Mouse (Mus musculus) stomach, embryonic 15.5 days (tissue): ENCODE measurements at regions not wholly inside any gene's neighbourhood (a gene's known extent, or its start where the extent isn't known, plus 50 kb on each side); places are given as distances from the start of the nearest gene placed in this dataset.
A peak's percentile ranks its signal among the peaks of the same experiment; 100 is the strongest.
"Not testable (repeated sequence)": the region's sequence is repeated elsewhere in the genome, so short reads cannot be mapped to it uniquely, and the experiment has no call there.

Source experiments
- ATAC-seq: fragments of 200-750 bp; cut with Nextera tagmentation; 2 replicates; pipeline ENCODE4 v1.8.0; 2017; ENCODE audit warnings: low read depth, moderate number of reproducible peaks, moderate TSS enrichment; ENCODE audit not compliant: insufficient read depth, low FRiP score
- H3K27ac ChIP-seq: fragments of 300-500 bp; sonication (generic); 2 replicates; pipeline ENCODE4 v1.5.1; 2015; ENCODE audit warnings: mild to moderate bottlenecking, inconsistent platforms
- H3K27me3 ChIP-seq: fragments of 300-500 bp; sonication (generic); replicated peaks from 2 replicates; pipeline ENCODE4 v1.6.1; 2015; ENCODE audit warnings: inconsistent platforms
- H3K36me3 ChIP-seq: fragments of 300-500 bp; sonication (generic); 2 replicates; pipeline ENCODE4 v1.6.1; 2015; ENCODE audit warnings: inconsistent platforms
- H3K4me1 ChIP-seq: fragments of 300-500 bp; sonication (generic); 2 replicates; pipeline ENCODE4 v1.6.1; 2015; ENCODE audit warnings: inconsistent platforms
- H3K4me2 ChIP-seq: fragments of 300-500 bp; sonication (generic); 2 replicates; pipeline ENCODE4 v1.6.1; 2015; ENCODE audit warnings: mild to moderate bottlenecking, inconsistent platforms
- H3K4me3 ChIP-seq: fragments of 300-500 bp; sonication (generic); replicated peaks from 2 replicates; pipeline ENCODE4 v1.5.1; 2015; ENCODE audit warnings: inconsistent platforms
- H3K9ac ChIP-seq: fragments of 300-500 bp; sonication (generic); 2 replicates; pipeline ENCODE4 v1.6.1; 2015; ENCODE audit warnings: inconsistent platforms
- H3K9me3 ChIP-seq: fragments of 300-500 bp; sonication (generic); 2 replicates; pipeline ENCODE4 v1.6.1; 2016; ENCODE audit warnings: inconsistent platforms
- WGBS: fragments of 180-500 bp; shearing (Covaris S2); methylation state at CpG from one replicate; pipeline ENCODE4 v1.1.7; 2015; 5-methylcytosine and 5-hydroxymethylcytosine counted together

- 36% methylated on average over 2 of the region's 2 CpGs for WGBS
- H3K4me2 ChIP-seq, result no peak overlapping the region
- no peak for ATAC-seq
- H3K9me3 ChIP-seq, result no peaks in the 10 kb centered on the region
- no peak overlapping the region for H3K4me3 ChIP-seq
- H3K27me3 ChIP-seq, result no peaks in the 10 kb centered on the region
- H3K4me1 ChIP-seq, result no peaks in the 10 kb centered on the region
- H3K27ac ChIP-seq, result no peak overlapping the region
- H3K36me3 ChIP-seq, result no peaks in the 10 kb centered on the region
- no peak overlapping the region for H3K9ac ChIP-seq
Observed at GRCm38 (mm10) chr10:23733679-23734078, 53.4 kb downstream of the Rps12 start.

GRCm38 (mm10) chr10:23725960-23726714 is 60.9 kb downstream of the Rps12 start:
- not testable (repeated sequence) for H3K27me3 ChIP-seq, H3K9ac ChIP-seq, H3K9me3 ChIP-seq, H3K27ac ChIP-seq, H3K4me3 ChIP-seq, ATAC-seq, H3K4me1 ChIP-seq, H3K4me2 ChIP-seq, H3K36me3 ChIP-seq
- WGBS, result 76% methylated on average over 27 of the region's 28 CpGs

- WGBS, result 81% methylated on average over 7 of the region's 7 CpGs
- no peak overlapping the region for H3K4me3 ChIP-seq
Observed at GRCm38 (mm10) chr10:23718124-23718523, 69.0 kb downstream of the Rps12 start.

GRCm38 (mm10) chr10:23715511-23715910 is 71.6 kb downstream of the Rps12 start:
- H3K27ac ChIP-seq, result no peak overlapping the region
- H3K4me3 ChIP-seq, result no peak overlapping the region
- no peaks in the 10 kb centered on the region for H3K36me3 ChIP-seq
- no peaks in the 10 kb centered on the region for H3K9me3 ChIP-seq
- no peaks in the 10 kb centered on the region for H3K27me3 ChIP-seq
- no peak for ATAC-seq
- peaks cover 10% of the 10 kb centered on the region; the same call in 1 of the 2 replicates for H3K4me1 ChIP-seq
- H3K9ac ChIP-seq, result no peak overlapping the region
- 86% methylated on average over 10 of the region's 10 CpGs for WGBS
- H3K4me2 ChIP-seq, result no peak overlapping the region

More at GRCm38 (mm10) chr10:23718124-23718523, 69.0 kb downstream of the Rps12 start:
- ATAC-seq, result no peak
- Histone ChIP-seq H3K9me3 (no peaks in the 10 kb centered on the region), H3K4me2 (no peak overlapping the region), H3K9ac (no peak overlapping the region), H3K4me1 (0 out of 2 replicates have a peak, but pooled peaks cover 2% of the 10 kb centered on the region), H3K36me3 (no peaks in the 10 kb centered on the region), H3K27ac (no peak overlapping the region), H3K27me3 (no peaks in the 10 kb centered on the region)

- 95% methylated on average over 7 of the region's 7 CpGs for WGBS
- ATAC-seq, result no peak
- H3K9ac ChIP-seq, result no peak overlapping the region
- H3K27ac ChIP-seq, result no peak overlapping the region
- H3K36me3 ChIP-seq, result no peaks in the 10 kb centered on the region
- H3K4me2 ChIP-seq, result no peak overlapping the region
- no peaks in the 10 kb centered on the region for H3K9me3 ChIP-seq
- H3K4me1 ChIP-seq, result peaks cover 10% of the 10 kb centered on the region; the same call in 1 of the 2 replicates
- no peak overlapping the region for H3K4me3 ChIP-seq
- no peaks in the 10 kb centered on the region for H3K27me3 ChIP-seq
Observed at GRCm38 (mm10) chr10:23715101-23715500, 72.0 kb downstream of the Rps12 start.

- no peaks in the 10 kb centered on the region for H3K36me3 ChIP-seq
- 47% methylated on average over 5 of the region's 5 CpGs for WGBS
- H3K4me3 ChIP-seq, result no peak overlapping the region
- H3K27ac ChIP-seq, result no peak overlapping the region
- no peaks in the 10 kb centered on the region for H3K27me3 ChIP-seq
- no peak overlapping the region for H3K4me2 ChIP-seq
- no peaks in the 10 kb centered on the region for H3K9me3 ChIP-seq
- no peak overlapping the region for H3K9ac ChIP-seq
- ATAC-seq, result no peak
- peaks cover 10% of the 10 kb centered on the region; the same call in 1 of the 2 replicates for H3K4me1 ChIP-seq
Observed at GRCm38 (mm10) chr10:23712691-23713378, 74.2 kb downstream of the Rps12 start.

- Histone ChIP-seq H3K36me3 (no peaks in the 10 kb centered on the region), H3K27ac (no peak overlapping the region), H3K27me3 (no peaks in the 10 kb centered on the region), H3K4me1 (peaks cover 10% of the 10 kb centered on the region; the same call in 1 of the 2 replicates), H3K9me3 (no peaks in the 10 kb centered on the region), H3K4me2 (no peak overlapping the region), H3K4me3 (no peak overlapping the region), H3K9ac (no peak overlapping the region)
- ATAC-seq, result peak; percentile 39; the same call in 1 of the 2 replicates
- WGBS, result 34% methylated on average over 6 of the region's 6 CpGs
Observed at GRCm38 (mm10) chr10:23711416-23712171, 75.5 kb downstream of the Rps12 start.

GRCm38 (mm10) chr10:23710999-23711398 is 76.1 kb downstream of the Rps12 start:
- Histone ChIP-seq H3K9me3 (no peaks in the 10 kb centered on the region), H3K4me2 (no peak overlapping the region), H3K36me3 (no peaks in the 10 kb centered on the region), H3K4me3 (no peak overlapping the region), H3K9ac (no peak overlapping the region), H3K27me3 (no peaks in the 10 kb centered on the region), H3K4me1 (peaks cover 10% of the 10 kb centered on the region; the same call in 1 of the 2 replicates), H3K27ac (no peak overlapping the region)
- no peak for ATAC-seq
- 59% methylated on average over 6 of the region's 6 CpGs for WGBS

GRCm38 (mm10) chr10:23708261-23708660 is 78.8 kb downstream of the Rps12 start:
- no peak for ATAC-seq
- Histone ChIP-seq H3K4me3 (no peak overlapping the region), H3K9ac (no peak overlapping the region), H3K4me2 (no peak overlapping the region), H3K4me1 (peaks cover 9% of the 10 kb centered on the region; the same call in 1 of the 2 replicates), H3K27me3 (no peaks in the 10 kb centered on the region), H3K27ac (no peak overlapping the region), H3K36me3 (no peaks in the 10 kb centered on the region), H3K9me3 (no peaks in the 10 kb centered on the region)
- 74% methylated on average over 8 of the region's 8 CpGs for WGBS

GRCm38 (mm10) chr10:23707141-23707540 is 79.9 kb downstream of the Rps12 start:
- ATAC-seq, result no peak
- Histone ChIP-seq H3K4me2 (no peak overlapping the region), H3K9ac (no peak overlapping the region), H3K36me3 (no peaks in the 10 kb centered on the region), H3K4me1 (no peaks in the 10 kb centered on the region), H3K27me3 (no peaks in the 10 kb centered on the region), H3K27ac (no peak overlapping the region), H3K4me3 (no peak overlapping the region), H3K9me3 (no peaks in the 10 kb centered on the region)
- 50% methylated on average over 3 of the region's 3 CpGs for WGBS

GRCm38 (mm10) chr10:23704048-23704447 is 83.0 kb downstream of the Rps12 start:
- no peak overlapping the region for H3K4me3 ChIP-seq
- no peak overlapping the region for H3K9ac ChIP-seq
- H3K36me3 ChIP-seq, result no peaks in the 10 kb centered on the region
- H3K4me2 ChIP-seq, result no peak overlapping the region
- H3K27me3 ChIP-seq, result no peaks in the 10 kb centered on the region
- 50% methylated on average over 1 of the region's 1 CpGs for WGBS
- H3K27ac ChIP-seq, result no peak overlapping the region
- no peaks in the 10 kb centered on the region for H3K9me3 ChIP-seq
- no peaks in the 10 kb centered on the region for H3K4me1 ChIP-seq
- ATAC-seq, result no peak

GRCm38 (mm10) chr10:23691291-23691690 is 95.8 kb downstream of the Rps12 start:
- H3K9me3 ChIP-seq, result no peaks in the 10 kb centered on the region
- no peaks in the 10 kb centered on the region for H3K4me1 ChIP-seq
- no peaks in the 10 kb centered on the region for H3K36me3 ChIP-seq
- WGBS, result 56% methylated on average over 2 of the region's 2 CpGs
- ATAC-seq, result no peak
- no peak overlapping the region for H3K4me2 ChIP-seq
- H3K9ac ChIP-seq, result no peak overlapping the region
- H3K27me3 ChIP-seq, result no peaks in the 10 kb centered on the region
- H3K27ac ChIP-seq, result no peak overlapping the region
- H3K4me3 ChIP-seq, result no peak overlapping the region
